Mouse (Mus musculus) embryo, embryonic 11 days (tissue): ENCODE measurements around the gene Lysmd3.

Source experiments
- DNase-seq: peaks from one replicate; pipeline ENCODE4 v3.0.0-alpha.2; 2015

The Lysmd3 gene

DNA sequence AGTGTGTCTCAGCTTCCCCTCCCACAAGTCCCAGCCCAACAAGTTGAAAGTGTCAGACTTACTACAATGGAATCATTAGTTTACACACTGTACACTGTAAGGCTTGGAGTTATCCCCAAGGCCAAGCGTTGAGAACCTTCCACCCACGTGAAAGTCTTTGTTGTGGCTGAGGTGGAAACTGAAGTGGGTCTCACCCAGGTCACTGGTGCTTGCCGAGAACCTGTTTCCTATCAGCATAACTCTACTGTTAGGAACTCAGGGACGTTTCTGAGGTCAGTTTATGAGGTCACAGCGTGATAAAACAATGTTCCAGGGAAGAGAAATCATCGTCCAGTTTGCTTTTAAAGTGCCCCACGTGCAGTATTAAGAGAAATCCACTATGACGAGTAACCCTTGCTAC is 17.9 kb downstream of the Lysmd3 start:
- no peak for DNase-seq

DNA sequence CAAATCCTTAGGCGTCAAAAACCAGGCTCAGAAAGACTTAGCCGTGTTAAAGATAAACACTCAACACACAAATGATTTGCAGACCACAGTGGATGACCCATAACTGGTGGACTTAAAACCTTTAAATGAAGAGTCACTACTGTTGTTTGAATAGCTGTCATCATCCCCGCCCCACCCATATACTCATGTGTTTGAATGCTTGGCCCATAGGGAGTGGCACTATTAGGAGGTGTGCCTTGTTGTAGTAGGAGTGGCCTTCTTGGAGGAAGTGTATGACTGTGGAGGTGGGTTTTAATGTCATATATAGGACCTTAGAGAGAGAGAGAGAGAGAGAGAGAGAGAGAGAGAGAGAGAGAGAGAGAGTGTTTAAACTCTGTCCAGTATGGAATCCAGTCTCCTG is 25.6 kb downstream of the Lysmd3 start:
- DNase-seq, result no peak

DNA sequence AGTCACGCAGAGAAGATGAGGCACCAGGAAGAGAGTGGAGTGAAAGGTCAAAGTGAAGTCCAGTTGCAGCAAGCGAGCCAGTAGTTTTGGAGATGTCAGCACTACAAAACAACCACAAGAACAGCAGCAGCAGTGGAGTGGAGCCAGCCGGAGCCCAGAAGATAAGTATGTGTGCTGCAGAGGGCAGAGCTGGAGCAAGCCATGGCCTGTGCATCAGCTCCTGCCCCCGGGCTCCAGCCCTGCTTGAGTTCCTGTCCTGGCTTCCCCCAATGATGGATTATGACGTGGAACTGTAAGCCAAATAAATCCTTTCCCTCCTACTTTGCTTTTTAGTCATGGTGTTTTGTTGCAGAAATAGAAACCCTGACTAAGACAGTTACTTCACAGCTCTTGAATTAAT is 26.8 kb downstream of the Lysmd3 start:
- DNase-seq, result no peak

DNA sequence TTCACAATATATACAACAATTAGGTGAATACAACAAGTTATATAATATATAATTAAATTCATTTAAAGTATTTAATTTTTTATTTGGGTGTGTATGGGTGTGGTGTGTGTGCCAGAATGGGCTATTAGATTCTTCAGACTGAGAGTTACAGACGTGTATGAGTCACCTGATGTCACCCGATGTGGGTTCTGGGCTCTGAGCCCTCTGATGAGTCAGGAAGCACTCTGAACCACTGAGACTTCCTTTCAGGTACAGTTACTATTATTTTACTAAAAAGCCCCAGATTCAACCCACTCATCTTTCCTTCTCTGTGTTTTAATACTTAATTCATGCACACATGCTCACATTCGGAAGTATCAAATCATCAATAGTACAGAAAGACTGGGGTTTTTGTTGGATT is 27.4 kb downstream of the Lysmd3 start:
- no peak for DNase-seq

DNA sequence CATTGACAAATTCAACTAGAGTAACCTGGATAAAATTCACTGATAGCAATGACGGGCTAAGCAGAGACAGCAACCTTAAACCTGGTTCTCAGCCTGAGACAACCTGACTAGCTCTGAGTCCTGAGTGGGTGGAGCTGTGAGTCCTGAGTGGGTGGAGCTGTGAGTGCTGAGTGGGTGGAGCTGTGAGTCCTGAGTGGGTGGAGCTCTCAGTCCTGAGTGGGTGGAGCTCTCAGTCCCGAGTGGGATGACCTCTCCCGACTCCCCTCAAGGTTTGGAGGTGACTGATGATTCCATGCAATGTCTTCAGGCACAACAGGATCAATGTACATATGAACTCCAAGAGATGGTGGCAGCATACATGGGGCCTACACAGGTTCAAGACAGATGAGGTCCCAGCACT is 32.1 kb downstream of the Lysmd3 start:
- DNase-seq, result no peak

DNA sequence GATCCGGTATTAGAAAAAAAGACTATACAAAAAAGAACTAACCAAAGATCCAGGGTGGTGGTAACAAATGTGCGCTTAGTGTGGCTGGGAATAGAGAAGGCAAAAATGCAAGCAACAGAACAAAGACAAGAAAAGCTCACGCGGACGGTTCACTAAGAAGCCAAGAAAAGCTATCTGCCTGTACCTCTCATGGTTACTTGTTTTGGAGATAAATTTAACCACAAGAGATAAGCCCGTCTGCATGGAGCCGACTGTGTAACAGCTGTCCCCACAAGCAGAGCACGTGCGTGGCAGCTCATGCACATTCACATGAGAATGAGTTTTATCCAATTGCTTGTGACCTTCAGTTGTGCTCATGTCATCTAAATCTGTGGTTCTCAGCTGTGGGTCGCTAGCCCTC is 33.0 kb downstream of the Lysmd3 start:
- no peak for DNase-seq

DNA sequence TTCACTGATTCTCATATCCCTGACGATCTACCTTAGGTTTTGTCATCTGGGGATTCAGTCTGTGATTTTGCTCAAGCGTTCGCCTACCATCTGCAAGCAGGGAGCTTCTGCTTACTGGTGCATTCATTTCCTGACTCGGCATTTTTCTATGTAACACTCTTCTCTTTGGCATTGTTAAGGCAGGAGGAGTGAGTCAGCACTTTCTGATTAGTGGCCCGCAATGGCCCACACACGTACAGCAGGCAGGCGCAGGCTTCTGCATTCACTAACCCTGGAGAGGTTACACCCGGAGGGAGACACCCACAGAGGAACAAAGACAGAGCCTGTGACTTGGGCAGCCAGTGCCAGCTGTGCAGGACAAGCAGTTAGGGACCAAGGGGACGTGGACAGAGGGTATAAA is 34.1 kb downstream of the Lysmd3 start:
- peak; percentile 30 for DNase-seq

DNA sequence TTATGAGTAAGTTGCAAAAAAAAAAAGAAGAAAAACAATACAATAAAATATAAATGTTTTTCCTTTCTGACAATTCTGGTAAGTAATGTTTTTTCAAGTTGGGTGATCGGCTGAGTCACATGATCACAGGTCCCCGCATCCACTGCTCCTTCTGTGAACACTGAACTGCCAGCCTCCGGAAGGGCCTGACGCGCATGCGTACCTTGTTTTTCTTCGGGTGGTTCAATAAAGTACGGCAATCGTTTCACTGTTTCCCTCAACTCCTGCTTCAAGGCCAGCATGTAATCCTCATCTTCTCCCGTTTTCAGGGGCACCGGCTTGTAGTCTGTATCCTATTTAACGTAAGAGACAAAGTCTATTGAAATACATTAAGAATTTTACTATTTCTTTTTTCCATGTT is 37.0 kb downstream of the Lysmd3 start:
- DNase-seq, result no peak

DNA sequence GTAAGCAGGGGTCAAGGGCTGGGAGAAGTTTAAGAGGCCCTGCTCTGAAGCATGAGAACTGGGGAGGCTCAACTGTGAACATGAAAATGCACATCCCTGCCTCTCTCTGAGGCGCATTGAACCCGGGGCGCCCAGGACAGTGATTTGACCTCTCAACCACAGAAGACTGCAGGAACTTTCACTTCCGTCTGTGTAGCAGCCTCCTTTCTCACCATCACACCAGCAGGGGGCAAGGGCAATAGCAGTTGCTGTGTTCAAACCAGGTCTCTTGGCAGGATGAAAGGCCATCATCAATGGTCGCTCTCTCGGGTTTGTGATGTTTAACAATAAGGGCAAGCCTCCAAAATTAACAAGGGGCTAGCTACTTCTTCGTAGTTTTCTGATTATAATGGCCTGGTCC is 45.7 kb downstream of the Lysmd3 start:
- DNase-seq, result no peak

DNA sequence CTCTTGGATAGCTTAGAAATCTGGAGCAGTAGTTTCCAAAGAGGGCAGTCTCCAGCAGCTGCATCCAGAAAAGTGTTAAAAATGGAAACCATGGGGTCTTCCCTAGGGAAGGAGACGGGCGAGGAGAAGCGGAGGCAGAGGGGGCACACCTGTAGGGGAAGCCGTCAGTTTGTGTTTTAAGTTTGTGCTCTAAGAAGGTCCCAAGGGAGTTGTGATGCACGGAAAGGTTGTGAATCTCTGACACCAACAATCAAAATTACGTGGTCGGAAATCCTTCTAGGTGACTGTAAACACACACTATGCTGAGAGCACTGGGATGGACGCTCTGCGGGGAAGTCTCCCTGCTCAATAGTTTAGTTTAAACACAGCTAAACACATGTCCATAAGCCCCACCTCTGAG is 46.2 kb downstream of the Lysmd3 start:
- no peak for DNase-seq

DNA sequence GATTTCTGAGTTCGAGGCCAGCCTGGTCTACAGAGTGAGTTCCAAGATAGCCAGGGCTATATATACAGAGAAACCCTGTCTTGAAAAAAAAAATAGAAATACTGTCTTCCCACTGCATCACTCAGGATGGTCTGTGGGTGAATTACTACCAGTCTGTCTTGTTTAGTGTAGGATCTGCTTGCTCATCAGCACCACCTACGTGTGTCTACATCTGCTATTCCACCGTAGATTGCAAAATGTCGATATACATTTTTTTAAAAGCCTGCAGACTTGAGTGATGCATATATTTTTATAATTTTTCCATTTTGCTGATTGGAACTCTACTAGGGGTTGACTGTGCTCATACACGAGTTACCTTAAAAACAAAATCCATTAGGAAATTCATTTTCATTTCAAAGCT is 48.8 kb downstream of the Lysmd3 start:
- no peak for DNase-seq

DNA sequence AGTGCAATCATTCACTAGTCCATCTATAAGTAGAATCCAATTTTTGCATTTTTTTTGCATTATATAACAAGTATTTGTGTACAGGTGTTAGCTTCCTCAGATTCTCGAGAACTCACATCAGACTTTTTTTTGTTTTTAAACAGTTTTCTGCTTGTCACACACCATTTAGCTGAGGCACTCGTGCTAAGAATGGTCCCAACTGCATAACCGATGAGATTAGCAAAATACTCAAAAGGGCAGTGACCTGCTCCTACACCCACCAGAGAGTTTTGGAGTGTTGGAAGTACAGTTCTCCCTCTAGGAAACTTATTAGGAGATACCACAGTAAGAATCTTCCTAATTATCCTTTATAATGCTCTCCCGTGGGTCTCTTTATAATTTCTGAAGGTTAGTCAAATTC is 52.3 kb downstream of the Lysmd3 start:
- DNase-seq, result no peak

DNA sequence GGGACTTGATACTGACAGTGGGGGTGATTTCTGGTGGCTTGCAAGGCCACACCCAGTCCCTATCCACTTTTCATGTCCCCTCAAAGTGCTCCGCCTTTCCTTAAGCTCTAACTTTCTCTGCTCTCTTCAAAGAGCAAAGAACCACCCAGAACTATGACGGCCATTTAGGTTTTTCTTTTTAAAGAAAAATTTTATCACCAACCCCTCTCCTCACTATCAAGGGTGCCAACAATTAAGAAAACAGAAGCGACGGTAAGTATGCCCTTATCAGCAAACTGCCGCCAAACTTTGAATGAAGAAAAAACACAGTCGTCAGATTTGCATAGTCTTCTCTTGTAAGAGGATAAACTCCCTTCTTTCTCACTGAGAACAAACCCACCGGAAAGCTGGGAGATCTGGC is 52.8 kb downstream of the Lysmd3 start:
- peak; percentile 15 for DNase-seq

DNA sequence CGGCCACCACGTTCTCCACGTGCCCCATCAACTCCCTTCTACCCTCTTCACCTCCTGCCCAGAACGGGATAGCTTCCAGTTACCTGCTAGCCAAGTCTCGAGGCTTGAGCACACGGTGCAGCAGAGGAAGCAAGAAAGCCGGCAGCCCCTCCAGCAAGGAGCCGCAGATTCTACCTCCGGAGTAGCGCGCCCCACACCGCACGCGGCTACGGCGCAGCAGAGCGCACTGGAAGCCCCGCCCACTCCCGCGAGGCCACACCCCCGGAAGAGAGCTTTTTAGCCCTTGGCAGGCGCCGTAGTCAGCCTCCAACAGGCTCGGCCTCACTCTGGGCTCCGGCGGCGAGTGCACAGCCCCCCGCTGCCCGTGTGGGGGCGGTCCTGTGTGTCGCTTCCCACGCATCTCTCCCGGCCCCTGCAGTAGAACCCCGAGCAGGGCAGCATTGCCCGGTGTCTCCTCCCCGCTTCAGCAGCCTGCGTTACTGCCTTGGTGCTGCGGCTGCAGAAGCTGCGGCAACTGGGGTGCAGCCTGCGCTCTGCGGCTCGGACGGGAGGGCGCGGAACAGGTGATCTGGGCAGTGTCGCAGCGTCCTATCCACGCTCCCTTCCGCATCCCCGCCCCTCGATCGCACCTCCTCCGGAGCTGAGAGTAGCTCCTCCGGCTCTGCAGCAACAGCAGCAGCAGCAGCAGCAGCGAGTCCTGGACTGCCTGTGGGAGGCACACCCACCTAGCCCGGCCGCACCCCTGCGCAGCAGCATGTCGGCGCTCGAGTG is 53.5 kb downstream of the Lysmd3 start, which contains the start of the genes Polr3g and Mblac2:
Polr3g (minus strand) TSS at position 239 of the 771 bp plus-strand sequence.
Mblac2 (plus strand) TSS at position 567 of the 771 bp plus-strand sequence.
- DNase-seq, result peak; percentile 96

DNA sequence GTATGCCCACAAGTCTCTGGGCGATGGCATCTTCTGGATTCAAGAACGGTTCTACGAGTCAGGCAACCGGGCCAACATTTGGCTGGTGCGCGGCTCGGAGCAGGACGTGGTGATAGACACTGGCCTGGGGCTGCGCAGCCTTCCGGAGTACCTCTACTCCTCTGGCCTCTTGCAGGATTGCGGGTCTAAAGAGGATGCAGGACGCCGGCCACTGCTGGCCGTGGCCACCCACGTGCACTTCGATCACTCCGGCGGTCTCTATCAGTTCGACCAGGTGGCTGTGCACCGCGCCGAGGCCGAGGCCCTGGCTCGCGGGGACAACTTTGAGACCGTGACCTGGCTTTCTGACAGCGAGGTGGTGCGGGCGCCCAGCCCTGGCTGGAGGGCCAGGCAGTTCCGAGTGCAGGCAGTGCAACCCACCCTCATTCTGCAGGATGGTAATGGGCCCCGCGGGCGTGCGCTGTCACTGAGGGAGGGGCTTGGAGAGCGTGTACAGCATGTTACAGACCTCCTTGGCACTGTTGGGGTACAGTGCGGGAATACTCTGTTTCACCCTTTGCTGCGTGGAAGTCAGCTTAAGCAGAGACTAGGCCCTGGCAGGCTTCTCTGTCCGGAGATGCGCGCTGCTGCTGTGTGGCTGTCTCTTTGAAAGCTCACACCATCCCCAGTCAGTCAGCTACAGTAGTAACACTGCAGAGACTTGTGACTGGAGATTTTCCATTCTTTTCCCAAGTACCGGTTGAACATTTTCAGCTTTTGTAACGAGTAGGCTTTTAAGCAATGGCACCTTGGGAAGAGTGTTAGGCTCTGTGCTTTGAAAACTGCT is 54.3 kb downstream of the Lysmd3 start:
- DNase-seq, result peak; percentile 44

DNA sequence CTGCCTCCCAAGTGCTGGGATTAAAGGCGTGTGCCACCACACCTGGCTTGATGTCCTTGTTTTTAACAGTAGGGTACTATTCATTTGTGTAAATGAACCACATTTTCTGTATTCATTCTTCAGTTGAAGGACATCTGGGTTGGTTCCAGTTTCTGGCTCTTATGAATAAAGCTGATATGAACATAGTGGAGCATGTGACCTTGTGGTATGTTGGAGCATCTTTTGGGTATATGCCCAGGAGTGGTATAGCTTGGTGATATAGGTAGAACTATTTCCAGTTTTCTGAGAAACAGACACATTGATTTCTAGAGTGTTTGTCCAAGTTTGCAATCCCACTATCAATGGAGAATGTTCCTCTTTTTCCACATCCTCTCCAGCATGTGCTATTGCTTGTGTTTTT is 56.4 kb downstream of the Lysmd3 start:
- no peak for DNase-seq
